Mouse (Mus musculus): ENCODE measurements around the gene Rpusd1.
"Not testable (repeated sequence)": the region's sequence is repeated elsewhere in the genome, so short reads cannot be mapped to it uniquely, and the experiment has no call there.

Gene Rpusd1

GRCm38 (mm10) chr17:25735745-25736144, 8.3 kb downstream of the Rpusd1 start, which contains the start of gene Mslnl:
Mslnl (plus strand) TSS chr17:25736042.
- DNase-seq (ENCODE audit: inconsistent age in 2 of 2, low spot score in 1 of 2) = no peak

- DNase-seq (ENCODE audit: inconsistent age in 2 of 2, low spot score in 1 of 2) = no peak
Observed at GRCm38 (mm10) chr17:25738861-25739260, 11.4 kb downstream of the Rpusd1 start.

GRCm38 (mm10) chr17:25741471-25741870, 14.0 kb downstream of the Rpusd1 start:
- DNase-seq (ENCODE audit: inconsistent age in 2 of 2, low spot score in 1 of 2) = not testable (repeated sequence)

- DNase-seq (ENCODE audit: inconsistent age in 2 of 2, low spot score in 1 of 2) = peak; percentile 85 to 91
Observed at GRCm38 (mm10) chr17:25743831-25744230, 16.4 kb downstream of the Rpusd1 start.

GRCm38 (mm10) chr17:25744311-25744710, 16.8 kb downstream of the Rpusd1 start:
- DNase-seq (ENCODE audit: inconsistent age in 2 of 2, low spot score in 1 of 2) = peak; percentile 57 to 65

GRCm38 (mm10) chr17:25748238-25748637, 20.8 kb downstream of the Rpusd1 start:
- DNase-seq (ENCODE audit: inconsistent age in 2 of 2, low spot score in 1 of 2) = peak; percentile 33 to 76

GRCm38 (mm10) chr17:25749314-25749713, 21.8 kb downstream of the Rpusd1 start:
- DNase-seq (ENCODE audit: inconsistent age in 2 of 2, low spot score in 1 of 2) = no peak

- DNase-seq (ENCODE audit: inconsistent age in 2 of 2, low spot score in 1 of 2) = peak; percentile 69 to 88
Observed at GRCm38 (mm10) chr17:25751446-25751845, 24.0 kb downstream of the Rpusd1 start.

GRCm38 (mm10) chr17:25754241-25754640, 26.8 kb downstream of the Rpusd1 start, which contains the start of gene Msln:
Msln (minus strand) TSS chr17:25754378.
- DNase-seq (ENCODE audit: inconsistent age in 2 of 2, low spot score in 1 of 2) = no peak

- no peak for DNase-seq (ENCODE audit: inconsistent age in 2 of 2, low spot score in 1 of 2)
Observed at GRCm38 (mm10) chr17:25755086-25755485, 27.6 kb downstream of the Rpusd1 start.

GRCm38 (mm10) chr17:25755627-25756377, 28.3 kb downstream of the Rpusd1 start:
- no peak for DNase-seq (ENCODE audit: inconsistent age in 2 of 2, low spot score in 1 of 2)

GRCm38 (mm10) chr17:25756378-25757242, 29.1 kb downstream of the Rpusd1 start:
- DNase-seq (ENCODE audit: inconsistent age in 2 of 2, low spot score in 1 of 2) = no peak

GRCm38 (mm10) chr17:25757691-25758090, 30.2 kb downstream of the Rpusd1 start:
- DNase-seq (ENCODE audit: inconsistent age in 2 of 2, low spot score in 1 of 2) = no peak

GRCm38 (mm10) chr17:25760148-25760547, 32.7 kb downstream of the Rpusd1 start:
- no peak for DNase-seq (ENCODE audit: inconsistent age in 2 of 2, low spot score in 1 of 2)

- DNase-seq (ENCODE audit: inconsistent age in 2 of 2, low spot score in 1 of 2) = no peak
Observed at GRCm38 (mm10) chr17:25761561-25761970, 34.1 kb downstream of the Rpusd1 start.

- no peak for DNase-seq (ENCODE audit: inconsistent age in 2 of 2, low spot score in 1 of 2)
Observed at GRCm38 (mm10) chr17:25762591-25762990, 35.1 kb downstream of the Rpusd1 start.

- DNase-seq (ENCODE audit: inconsistent age in 2 of 2, low spot score in 1 of 2) = no peak
Observed at GRCm38 (mm10) chr17:25765886-25766285, 38.4 kb downstream of the Rpusd1 start.

GRCm38 (mm10) chr17:25769331-25769730, 41.9 kb downstream of the Rpusd1 start:
- DNase-seq (ENCODE audit: inconsistent age in 2 of 2, low spot score in 1 of 2) = no peak

GRCm38 (mm10) chr17:25773549-25774120, 46.2 kb downstream of the Rpusd1 start, which contains the start of gene Narfl:
Narfl (plus strand) TSS chr17:25773776.
- DNase-seq (ENCODE audit: inconsistent age in 2 of 2, low spot score in 1 of 2) = peak; percentile 97 to 99

GRCm38 (mm10) chr17:25775318-25776062, 48.0 kb downstream of the Rpusd1 start:
- DNase-seq (ENCODE audit: inconsistent age in 2 of 2, low spot score in 1 of 2) = no peak

GRCm38 (mm10) chr17:25777948-25778347, 50.5 kb downstream of the Rpusd1 start:
- peak in 1 of 2 experiments; percentile 29 for DNase-seq (ENCODE audit: inconsistent age in 2 of 2, low spot score in 1 of 2)

Measured in adrenal gland, adult (tissue).